Mouse (Mus musculus) C2C12 (cell line): ENCODE results near the gene Aurkaip1. TPM values are rescaled to one million over a fixed set of nuclear protein-coding genes. Genes with fewer than 3 reads are reported as not detected.
A peak's percentile ranks its signal among the peaks of the same experiment; 100 is the strongest.

Source experiments
- H3K27me3 ChIP-seq: one replicate; pipeline ENCODE4 v1.6.1; 2011; ENCODE audit not compliant: control insufficient read depth, insufficient read depth, insufficient read length
- H3K36me3 ChIP-seq: one replicate; pipeline ENCODE4 v1.6.1; 2011; ENCODE audit not compliant: control insufficient read depth, insufficient read depth
- H3K4me3 ChIP-seq: one replicate; pipeline ENCODE4 v1.5.1; 2011; ENCODE audit warnings: mild to moderate bottlenecking, control low read depth; ENCODE audit not compliant: poor library complexity, insufficient read depth, severe bottlenecking
- H3K79me2 ChIP-seq: one replicate; pipeline ENCODE4 v1.6.1; 2011; ENCODE audit not compliant: control insufficient read depth, insufficient read depth
- H3K79me3 ChIP-seq: one replicate; pipeline ENCODE4 v1.6.1; 2011; ENCODE audit warnings: low read depth, control low read depth
- H3ac ChIP-seq: one replicate; pipeline ENCODE3; 2011; ENCODE audit warnings: low read depth; ENCODE audit not compliant: control insufficient read depth, insufficient read length
- CEBPB ChIP-seq: IDR thresholded peaks from one replicate; pipeline ENCODE4 v1.6.1; 2011; ENCODE audit warnings: low read depth, mild to moderate bottlenecking, control low read depth, moderate library complexity
- CTCF ChIP-seq: IDR thresholded peaks from one replicate; pipeline ENCODE4 v1.5.1; 2011; ENCODE audit not compliant: control insufficient read depth, insufficient read depth, insufficient read length
- FOSL1 ChIP-seq: IDR thresholded peaks from one replicate; pipeline ENCODE4 v1.8.0; 2011; ENCODE audit warnings: mild to moderate bottlenecking, low read length; ENCODE audit not compliant: poor library complexity, insufficient read depth, severe bottlenecking
- MAX ChIP-seq: IDR thresholded peaks from one replicate; pipeline ENCODE4 v1.6.1; 2011; ENCODE audit warnings: mild to moderate bottlenecking, control low read depth
- MYOD1 ChIP-seq: IDR thresholded peaks from one replicate; pipeline ENCODE4 v1.6.1; 2011; ENCODE audit warnings: low read depth; ENCODE audit not compliant: control insufficient read depth, insufficient read length
- MYOG ChIP-seq: IDR thresholded peaks from one replicate; pipeline ENCODE4 v1.6.1; 2011; ENCODE audit not compliant: control insufficient read depth, insufficient read length; ENCODE audit errors: extremely low read depth
- USF1 ChIP-seq: IDR thresholded peaks from one replicate; pipeline ENCODE4 v1.6.1; 2011; ENCODE audit warnings: low read depth, mild to moderate bottlenecking, control low read depth, moderate library complexity
- polyA plus RNA-seq: library from polyadenylated mRNA; unstranded; fragments of >200 nt; fragmentation: generic; extraction: Trizol; gene quantifications from one replicate; pipeline ENCODE4 v1.2.1, GENCODE M21; 2012; ENCODE audit warnings: missing spikeins

Gene Aurkaip1
- polyA plus RNA-seq, 1 experiment: 140 TPM

GRCm38 (mm10) chr4:155832321-155832720, 1.2 kb downstream of the Aurkaip1 start:
- TF ChIP-seq CTCF: no peak
- no peak for TF ChIP-seq FOSL1
- no peak for TF ChIP-seq MAX
- no peak for TF ChIP-seq CEBPB
- TF ChIP-seq MYOG: no peak
- TF ChIP-seq USF1: no peak
- no peak for TF ChIP-seq MYOD1
- peak overlapping the region; percentile 74 for H3K4me3 ChIP-seq
- peaks cover 16% of the 10 kb centered on the region for H3K79me3 ChIP-seq
- peak overlapping the region; percentile 93 for H3ac ChIP-seq
- no peaks in the 10 kb centered on the region for H3K27me3 ChIP-seq
- peaks cover 19% of the 10 kb centered on the region for H3K36me3 ChIP-seq
- H3K79me2 ChIP-seq: peaks cover 19% of the 10 kb centered on the region

- Histone ChIP-seq H3K27me3 (no peaks in the 10 kb centered on the region), H3K36me3 (peaks cover 11% of the 10 kb centered on the region), H3ac (no peak overlapping the region), H3K4me3 (no peak overlapping the region), H3K79me3 (peaks cover 16% of the 10 kb centered on the region), H3K79me2 (peaks cover 19% of the 10 kb centered on the region)
- TF ChIP-seq MYOD1 (no peak), MYOG (no peak), USF1 (no peak), CTCF (no peak), MAX (no peak), CEBPB (no peak), FOSL1 (no peak)
Measured at GRCm38 (mm10) chr4:155833234-155833633, 2.2 kb downstream of the Aurkaip1 start.

- TF ChIP-seq CTCF (peak; percentile 42), MYOG (no peak), MYOD1 (no peak), USF1 (no peak), FOSL1 (no peak)
- Histone ChIP-seq H3K4me3 (no peak overlapping the region), H3K27me3 (no peaks in the 10 kb centered on the region), H3K79me3 (peaks cover 16% of the 10 kb centered on the region), H3ac (no peak overlapping the region), H3K36me3 (peaks cover 11% of the 10 kb centered on the region), H3K79me2 (peaks cover 19% of the 10 kb centered on the region)
Measured at GRCm38 (mm10) chr4:155833836-155834235, 2.8 kb downstream of the Aurkaip1 start.

GRCm38 (mm10) chr4:155837404-155838010, 6.4 kb downstream of the Aurkaip1 start:
- Histone ChIP-seq H3K4me3 (no peak overlapping the region), H3K36me3 (peaks cover 14% of the 10 kb centered on the region), H3ac (peak overlapping the region; percentile 14), H3K79me2 (peaks cover 22% of the 10 kb centered on the region), H3K79me3 (peaks cover 13% of the 10 kb centered on the region), H3K27me3 (no peaks in the 10 kb centered on the region)
- TF ChIP-seq MAX (peak; percentile 17), FOSL1 (no peak)

- Histone ChIP-seq H3K4me3 (no peak overlapping the region), H3K27me3 (no peaks in the 10 kb centered on the region), H3ac (peak overlapping the region; percentile 29), H3K79me3 (peaks cover 6% of the 10 kb centered on the region), H3K36me3 (peaks cover 10% of the 10 kb centered on the region), H3K79me2 (peaks cover 14% of the 10 kb centered on the region)
- TF ChIP-seq CTCF: no peak
- no peak for TF ChIP-seq MYOG
- TF ChIP-seq MAX: no peak
- TF ChIP-seq USF1: no peak
- no peak for TF ChIP-seq FOSL1
- TF ChIP-seq MYOD1: no peak
- no peak for TF ChIP-seq CEBPB
Measured at GRCm38 (mm10) chr4:155838187-155839153, 7.4 kb downstream of the Aurkaip1 start.
